Mouse (Mus musculus) cerebellum, adult 2 months (tissue): ENCODE measurements around the gene Dock4. TPM values are rescaled to one million over a fixed set of nuclear protein-coding genes. Genes with fewer than 3 reads are reported as not detected.
A peak's percentile ranks its signal among the peaks of the same experiment; 100 is the strongest.

Source experiments
- DNase-seq, 2 experiments: peaks; one replicate each; pipeline ENCODE4 v3.0.0; 2021
- H3K27ac ChIP-seq: fragments of 200-500 bp; 2 replicates; pipeline ENCODE4 v1.5.1; 2012; ENCODE audit warnings: low read length, control low read depth, inconsistent platforms; ENCODE audit not compliant: insufficient read depth
- H3K27me3 ChIP-seq: fragments of 200-500 bp; 2 replicates; pipeline ENCODE4 v1.6.1; 2012; ENCODE audit warnings: inconsistent platforms, mild to moderate bottlenecking, low read length, moderate library complexity; ENCODE audit not compliant: control insufficient read depth, insufficient read depth
- H3K4me1 ChIP-seq: fragments of 200-500 bp; 2 replicates; pipeline ENCODE4 v1.6.1; 2011; ENCODE audit warnings: low read length; ENCODE audit not compliant: control insufficient read depth, insufficient read depth
- H3K4me3 ChIP-seq: fragments of 200-500 bp; replicated peaks from 2 replicates; pipeline ENCODE3; 2011; ENCODE audit warnings: mild to moderate bottlenecking, low read depth, low read length, control low read depth; ENCODE audit not compliant: insufficient read depth
- CTCF ChIP-seq: fragments of 200-500 bp; IDR thresholded peaks from 2 replicates; pipeline ENCODE4 v1.5.1; 2011; ENCODE audit warnings: low read depth, mild to moderate bottlenecking, control low read depth, low read length, moderate library complexity, borderline replicate concordance; ENCODE audit not compliant: insufficient read depth
- POLR2A ChIP-seq: fragments of 200-500 bp; IDR thresholded peaks from 2 replicates; pipeline ENCODE4 v1.6.1; 2011; ENCODE audit warnings: low read length, control low read depth, borderline replicate concordance; ENCODE audit not compliant: insufficient read depth
- WGBS: fragments of 180-500 bp; shearing (Covaris S2); methylation state at CpG from one replicate; pipeline ENCODE4 v1.1.7; 2018; 5-methylcytosine and 5-hydroxymethylcytosine counted together
- polyA plus RNA-seq: library from polyadenylated mRNA; depleted of rRNA; stranded (reverse); fragments of >200 nt; gene quantifications from 2 replicates; pipeline ENCODE4 v1.2.3, GENCODE M21; 2012

The Dock4 gene
- polyA plus RNA-seq, 1 experiment = 35.6 TPM

DNA sequence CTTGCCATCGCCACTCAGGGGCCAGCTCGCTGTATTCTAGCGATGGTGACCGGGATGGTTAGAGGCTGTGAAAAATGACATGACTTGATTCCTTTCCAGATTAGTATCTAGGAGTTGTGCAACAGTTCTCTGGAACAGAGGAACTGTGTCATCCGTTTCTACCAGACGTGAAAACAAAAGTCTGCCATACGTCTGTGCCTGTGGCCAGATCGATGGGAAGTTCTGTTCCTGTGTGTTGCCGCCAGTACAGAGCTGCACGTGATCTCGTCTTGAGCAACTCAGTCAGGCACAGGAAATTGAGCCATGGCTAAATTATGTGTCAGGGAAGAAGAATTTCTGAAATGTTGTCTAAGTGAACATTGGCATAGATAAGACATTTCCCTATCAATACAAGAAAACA lies 113.4 kb downstream of the Dock4 start:
- Histone ChIP-seq H3K4me3 (no peak overlapping the region), H3K27ac (no peak overlapping the region), H3K4me1 (no peaks in the 10 kb centered on the region), H3K27me3 (no peaks in the 10 kb centered on the region)
- TF ChIP-seq POLR2A (no peak), CTCF (no peak)
- WGBS = 77% methylated on average over 11 of the region's 11 CpGs
- no peak for DNase-seq

GRCm38 (mm10) chr12:40563703-40564102 lies 118.0 kb downstream of the Dock4 start:
- 82% methylated on average over 1 of the region's 1 CpGs for WGBS
- H3K4me1 ChIP-seq = peaks cover 14% of the 10 kb centered on the region
- DNase-seq = no peak
- H3K4me3 ChIP-seq = no peak overlapping the region
- H3K27me3 ChIP-seq = no peaks in the 10 kb centered on the region
- H3K27ac ChIP-seq = no peak overlapping the region
- TF ChIP-seq CTCF (no peak), POLR2A (no peak)

DNA sequence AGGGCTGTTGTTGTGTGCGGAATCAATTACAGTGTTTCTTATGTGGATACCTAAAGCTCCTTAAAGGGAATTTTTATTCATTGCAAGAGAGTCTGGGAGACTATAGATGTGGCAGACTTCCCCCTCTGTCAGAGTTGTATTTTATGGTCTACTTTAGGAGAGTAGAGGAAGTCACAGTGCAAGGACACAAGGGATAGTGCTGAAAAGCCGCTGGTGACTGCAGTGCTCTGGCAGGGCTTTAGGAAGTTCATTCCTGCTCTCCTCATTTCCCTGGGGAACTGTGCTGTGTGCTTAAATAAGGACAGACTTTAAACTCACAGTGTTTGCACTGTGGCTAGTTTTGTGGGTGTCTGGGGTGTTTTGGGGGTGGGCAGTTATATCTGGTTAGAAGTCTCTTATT lies 118.5 kb downstream of the Dock4 start:
- H3K4me1 ChIP-seq = peaks cover 19% of the 10 kb centered on the region
- no peaks in the 10 kb centered on the region for H3K27me3 ChIP-seq
- DNase-seq = no peak
- H3K4me3 ChIP-seq = no peak overlapping the region
- WGBS = 81% methylated on average over 2 of the region's 2 CpGs
- no peak overlapping the region for H3K27ac ChIP-seq
- no peak for TF ChIP-seq CTCF
- no peak for TF ChIP-seq POLR2A

- 74% methylated on average over 4 of the region's 4 CpGs for WGBS
- H3K4me1 ChIP-seq = peaks cover 19% of the 10 kb centered on the region
Measured at GRCm38 (mm10) chr12:40568365-40568885, 122.7 kb downstream of the Dock4 start.

DNA sequence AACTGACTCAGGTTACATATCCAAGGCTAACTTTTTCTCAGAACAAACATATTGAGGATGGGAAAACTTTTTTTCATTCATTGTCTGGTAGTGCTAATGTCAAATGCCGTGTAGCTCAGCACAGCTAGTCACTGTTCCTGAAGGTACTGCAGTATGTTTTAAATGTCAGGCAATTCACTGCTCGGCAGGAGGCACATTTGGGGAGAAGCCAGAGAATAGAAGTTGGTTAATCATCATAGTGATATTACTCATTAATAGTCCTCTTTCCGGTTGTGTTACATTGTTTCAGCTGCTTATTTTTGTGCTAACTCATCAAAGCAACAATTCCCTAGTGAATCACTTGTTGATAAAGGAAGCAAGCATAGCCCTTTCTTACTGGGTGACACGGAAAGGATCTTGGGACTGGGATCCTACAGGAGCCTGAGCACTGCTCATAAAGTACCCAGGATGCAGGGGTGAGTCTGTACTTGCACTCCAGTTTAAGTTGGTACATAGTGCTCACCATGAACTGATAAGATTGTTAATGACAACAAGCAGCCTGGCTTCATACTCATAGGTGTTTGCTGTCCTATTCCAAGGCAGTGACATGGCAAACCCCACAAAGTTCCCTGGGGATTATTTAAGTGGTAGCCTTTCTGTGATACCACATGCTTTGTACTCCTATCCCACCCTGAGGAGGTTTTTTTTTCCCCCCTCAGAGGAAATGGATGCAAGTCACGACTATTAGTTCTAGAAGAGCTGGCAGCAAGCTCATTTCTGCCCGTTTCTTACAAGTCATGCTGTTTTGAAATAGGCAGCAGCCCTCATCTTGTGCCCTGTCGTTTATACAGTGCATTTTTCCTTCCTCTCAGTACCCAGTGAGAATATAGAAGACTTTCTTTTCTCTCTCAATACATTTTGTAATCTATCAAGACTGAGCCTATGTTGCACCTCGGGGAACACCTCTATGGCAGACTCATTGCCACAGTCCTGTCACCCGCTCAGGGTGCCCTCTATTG lies 123.5 kb downstream of the Dock4 start:
- Histone ChIP-seq H3K4me1 (peaks cover 19% of the 10 kb centered on the region), H3K27me3 (no peaks in the 10 kb centered on the region), H3K4me3 (no peak overlapping the region), H3K27ac (no peak overlapping the region)
- 36% methylated on average over 9 of the region's 9 CpGs for WGBS
- no peak for TF ChIP-seq CTCF
- TF ChIP-seq POLR2A = no peak
- peak in 1 of 2 experiments; percentile 66 for DNase-seq

More at GRCm38 (mm10) chr12:40568365-40568885, 122.7 kb downstream of the Dock4 start:
- H3K27ac ChIP-seq = no peak overlapping the region
- H3K4me3 ChIP-seq = no peak overlapping the region
- DNase-seq = no peak
- H3K27me3 ChIP-seq = no peaks in the 10 kb centered on the region
- TF ChIP-seq CTCF (no peak), POLR2A (no peak)

- Histone ChIP-seq H3K4me1 (peaks cover 14% of the 10 kb centered on the region), H3K27ac (no peak overlapping the region), H3K4me3 (no peak overlapping the region), H3K27me3 (no peaks in the 10 kb centered on the region)
- no peak for DNase-seq
- WGBS = 66% methylated on average over 1 of the region's 1 CpGs
- TF ChIP-seq CTCF (no peak), POLR2A (no peak)
Measured at GRCm38 (mm10) chr12:40570250-40570649, 124.5 kb downstream of the Dock4 start.

GRCm38 (mm10) chr12:40574051-40574450 lies 128.3 kb downstream of the Dock4 start:
- H3K27me3 ChIP-seq = no peaks in the 10 kb centered on the region
- TF ChIP-seq POLR2A = no peak
- TF ChIP-seq CTCF = no peak
- H3K27ac ChIP-seq = no peak overlapping the region
- H3K4me3 ChIP-seq = no peak overlapping the region
- peaks cover 3% of the 10 kb centered on the region; the same call in 1 of the 2 replicates for H3K4me1 ChIP-seq
- peak in 1 of 2 experiments; percentile 52 for DNase-seq
- WGBS = 26% methylated on average over 3 of the region's 3 CpGs

DNA sequence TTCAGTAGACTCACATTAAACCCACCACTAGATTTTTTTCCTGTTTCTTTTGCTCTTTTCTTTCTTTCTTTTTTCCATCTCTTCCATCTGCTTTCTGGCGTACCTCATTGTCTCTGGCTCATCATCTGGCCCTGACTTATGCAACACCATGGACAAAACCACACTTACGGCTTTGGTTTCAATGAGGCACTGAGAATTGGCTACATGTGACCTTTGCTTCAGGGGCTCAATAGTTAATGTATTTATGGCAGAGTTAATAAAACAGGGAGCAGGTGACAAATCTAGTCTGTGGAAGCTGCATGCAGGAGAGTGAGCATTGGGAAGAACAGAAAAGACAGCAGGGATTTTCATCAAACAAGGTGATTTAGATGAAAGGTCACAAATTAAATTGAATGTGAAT lies 131.0 kb downstream of the Dock4 start:
- Histone ChIP-seq H3K27me3 (no peaks in the 10 kb centered on the region), H3K4me3 (no peak overlapping the region), H3K27ac (no peak overlapping the region), H3K4me1 (peaks cover 5% of the 10 kb centered on the region)
- WGBS = 77% methylated on average over 2 of the region's 2 CpGs
- TF ChIP-seq POLR2A = no peak
- no peak for TF ChIP-seq CTCF
- no peak for DNase-seq
